Mouse (Mus musculus): Measurements from ENCODE around the gene Map3k14. TPM values are rescaled to one million over a fixed set of nuclear protein-coding genes. Genes with fewer than 3 reads are reported as not detected.

Map3k14 gene
- polyA plus RNA-seq, 1 experiment from 2014 or later = 4.8 TPM

DNA sequence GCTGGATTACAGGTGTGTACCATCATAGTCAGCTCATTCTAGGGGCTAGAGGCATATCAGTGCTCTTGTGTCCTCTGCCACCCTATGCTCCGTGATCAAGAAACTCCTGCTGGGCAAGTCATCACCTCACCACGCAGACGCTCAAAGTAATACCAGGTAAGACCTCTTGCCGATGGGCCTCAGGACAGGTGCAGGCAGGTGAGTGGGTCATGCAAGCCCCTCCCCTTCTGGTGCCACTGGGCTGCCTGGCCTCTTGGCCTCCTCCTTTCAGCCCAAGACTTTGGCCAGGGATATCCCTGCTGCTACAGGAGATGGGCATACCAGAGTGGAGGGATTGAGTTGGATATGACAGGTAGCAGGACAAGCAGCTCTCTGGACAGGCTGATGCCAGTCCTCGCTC, 48.0 kb downstream of the Map3k14 start:
- no peak overlapping the region for H3K9ac ChIP-seq
- H3K27me3 ChIP-seq = peaks cover 20% of the 10 kb centered on the region
- peaks cover 6% of the 10 kb centered on the region for H3K4me1 ChIP-seq
- no peak for ATAC-seq (ENCODE audit: low FRiP score, low read depth)
- WGBS = 87% methylated on average over 5 of the region's 5 CpGs
- H3K4me2 ChIP-seq (replicated peaks) = no peak overlapping the region
- H3K36me3 ChIP-seq = peaks cover 43% of the 10 kb centered on the region
- no peak overlapping the region for H3K4me3 ChIP-seq
- H3K27ac ChIP-seq = no peak overlapping the region
- no peaks in the 10 kb centered on the region for H3K9me3 ChIP-seq

DNA sequence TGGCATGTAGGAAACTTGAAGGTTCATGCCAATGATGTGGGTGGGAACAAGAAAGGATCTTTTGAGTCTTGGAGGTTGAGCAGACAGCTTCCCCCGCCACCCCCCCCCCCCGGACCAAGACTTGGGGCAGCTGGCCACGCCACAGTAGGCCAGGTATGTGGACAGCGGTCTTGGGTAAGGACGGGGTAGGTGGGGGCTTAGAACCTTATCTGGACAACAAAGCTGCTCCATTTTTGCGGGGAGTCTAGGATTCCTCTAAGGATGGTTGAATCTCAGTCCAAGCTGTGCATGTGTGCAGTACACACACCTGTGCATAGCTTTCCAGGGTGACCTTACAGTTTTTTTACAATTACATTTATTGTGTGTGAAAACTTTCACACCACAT, 48.8 kb downstream of the Map3k14 start:
- H3K4me2 ChIP-seq (replicated peaks) = peak overlapping the region; percentile 95
- no peaks in the 10 kb centered on the region for H3K9me3 ChIP-seq
- ATAC-seq (ENCODE audit: low FRiP score, low read depth) = no peak
- H3K27ac ChIP-seq = no peak overlapping the region
- peak overlapping the region; percentile 47 for H3K4me3 ChIP-seq
- H3K9ac ChIP-seq = peak overlapping the region; percentile 53
- H3K4me1 ChIP-seq = peaks cover 6% of the 10 kb centered on the region
- 21% methylated on average over 6 of the region's 6 CpGs for WGBS
- H3K36me3 ChIP-seq = peaks cover 35% of the 10 kb centered on the region
- H3K27me3 ChIP-seq = peaks cover 20% of the 10 kb centered on the region

GRCm38 (mm10) chr11:103217790-103218516, 49.3 kb downstream of the Map3k14 start, which contains the start of gene Spata32:
Spata32 (minus strand) TSS chr11:103218432.
- H3K36me3 ChIP-seq = peaks cover 31% of the 10 kb centered on the region
- H3K4me1 ChIP-seq = peaks cover 6% of the 10 kb centered on the region
- H3K4me3 ChIP-seq = peak within 1 kb of the TSS; percentile 47
- peak within 1 kb of the TSS; percentile 53 for H3K9ac ChIP-seq
- 1% methylated on average over 45 of the region's 45 CpGs for WGBS
- H3K27ac ChIP-seq = no peak within 1 kb of the TSS
- no peaks in the 10 kb centered on the region for H3K9me3 ChIP-seq
- peak within 1 kb of the TSS; percentile 95 for H3K4me2 ChIP-seq (replicated peaks)
- peak; percentile 82 for ATAC-seq (ENCODE audit: low FRiP score, low read depth)
- H3K27me3 ChIP-seq = peaks cover 20% of the 10 kb centered on the region

DNA sequence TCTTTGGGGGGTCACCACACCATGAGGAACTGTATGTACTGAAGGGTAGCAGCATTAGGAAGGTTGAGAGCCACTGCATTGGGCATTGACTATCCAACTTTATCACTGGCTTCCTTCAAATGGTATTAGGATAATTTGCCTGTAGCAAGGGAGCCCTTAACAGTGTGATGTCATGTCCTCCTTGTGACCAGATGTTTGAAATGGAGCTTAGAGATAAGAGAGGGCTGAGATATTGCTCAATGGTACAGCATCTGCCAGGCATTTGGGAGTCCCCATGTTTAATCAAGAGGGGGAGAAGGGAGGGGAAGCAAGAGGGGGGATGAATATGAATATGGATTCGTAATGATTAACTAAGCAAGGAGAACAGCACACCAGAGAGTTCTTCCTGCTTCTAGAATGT, 51.9 kb downstream of the Map3k14 start:
- Histone ChIP-seq H3K9ac (no peak overlapping the region), H3K27me3 (peaks cover 20% of the 10 kb centered on the region), H3K27ac (no peak overlapping the region), H3K4me1 (peaks cover 6% of the 10 kb centered on the region), H3K4me2 (replicated peaks) (no peak overlapping the region), H3K9me3 (no peaks in the 10 kb centered on the region), H3K36me3 (peaks cover 12% of the 10 kb centered on the region), H3K4me3 (no peak overlapping the region)
- 74% methylated on average over 1 of the region's 1 CpGs for WGBS
- no peak for ATAC-seq (ENCODE audit: low FRiP score, low read depth)

DNA sequence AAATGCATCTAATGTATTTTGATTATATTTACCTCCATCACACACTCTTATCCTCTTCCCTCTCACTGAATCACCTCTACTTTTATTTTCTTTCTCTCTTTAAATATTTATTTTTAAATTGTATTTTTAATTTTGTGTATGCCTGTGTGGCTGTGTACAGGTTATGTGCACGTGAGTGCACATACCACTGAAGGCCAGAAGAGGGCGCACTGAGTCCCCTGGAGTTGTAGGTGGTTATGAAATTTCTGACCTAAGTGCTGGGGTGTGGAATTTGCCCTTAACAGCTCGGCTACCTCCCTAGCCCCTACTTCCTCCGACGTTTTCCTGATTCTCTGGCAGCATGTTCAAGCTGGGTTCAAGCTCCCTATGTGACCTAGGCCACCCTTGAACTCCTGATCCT, 53.6 kb downstream of the Map3k14 start:
- Histone ChIP-seq H3K4me3 (no peak overlapping the region), H3K27ac (no peak overlapping the region), H3K27me3 (peaks cover 13% of the 10 kb centered on the region), H3K9me3 (no peaks in the 10 kb centered on the region), H3K36me3 (no peaks in the 10 kb centered on the region), H3K4me1 (peaks cover 6% of the 10 kb centered on the region), H3K4me2 (replicated peaks) (no peak overlapping the region), H3K9ac (no peak overlapping the region)
- whole genome bisulfite sequencing = 82% methylated on average over 5 of the region's 5 CpGs
- ATAC-seq (ENCODE audit: low FRiP score, low read depth) = no peak

DNA sequence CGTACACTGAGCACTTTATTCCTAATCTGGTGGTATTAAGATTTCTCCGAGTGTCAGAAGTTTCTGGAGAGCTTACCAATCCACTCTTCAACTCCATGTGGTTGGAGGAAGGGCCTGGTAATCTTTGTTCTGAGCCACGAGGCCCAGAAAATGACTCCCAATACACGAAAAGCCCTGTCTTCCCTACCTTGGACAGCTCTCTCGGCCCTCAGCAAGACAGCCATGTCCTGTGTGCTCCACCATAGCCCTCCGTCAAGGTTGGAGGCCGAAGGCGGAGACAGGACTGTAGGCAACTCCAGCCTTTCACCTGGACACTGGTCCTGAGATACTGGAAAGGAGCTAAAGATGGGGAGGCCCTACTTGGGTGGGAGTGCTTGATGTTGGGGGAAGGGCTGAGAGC, 57.0 kb downstream of the Map3k14 start:
- no peaks in the 10 kb centered on the region for H3K36me3 ChIP-seq
- 68% methylated on average over 8 of the region's 8 CpGs for WGBS
- no peak overlapping the region for H3K4me2 ChIP-seq (replicated peaks)
- no peak overlapping the region for H3K4me3 ChIP-seq
- H3K9ac ChIP-seq = no peak overlapping the region
- H3K4me1 ChIP-seq = no peaks in the 10 kb centered on the region
- ATAC-seq (ENCODE audit: low FRiP score, low read depth) = no peak
- H3K9me3 ChIP-seq = no peaks in the 10 kb centered on the region
- H3K27me3 ChIP-seq = no peaks in the 10 kb centered on the region
- no peak overlapping the region for H3K27ac ChIP-seq

GRCm38 (mm10) chr11:103208458-103208857, 58.8 kb downstream of the Map3k14 start, which contains the start of gene 1700023F06Rik:
1700023F06Rik (minus strand) TSS chr11:103208558.
- H3K4me3 ChIP-seq = no peak within 1 kb of the TSS
- no peaks in the 10 kb centered on the region for H3K36me3 ChIP-seq
- no peak for ATAC-seq (ENCODE audit: low FRiP score, low read depth)
- no peaks in the 10 kb centered on the region for H3K27me3 ChIP-seq
- no peak within 1 kb of the TSS for H3K4me2 ChIP-seq (replicated peaks)
- no peaks in the 10 kb centered on the region for H3K9me3 ChIP-seq
- WGBS = 83% methylated on average over 3 of the region's 3 CpGs
- H3K9ac ChIP-seq = no peak within 1 kb of the TSS
- no peaks in the 10 kb centered on the region for H3K4me1 ChIP-seq
- H3K27ac ChIP-seq = no peak within 1 kb of the TSS

DNA sequence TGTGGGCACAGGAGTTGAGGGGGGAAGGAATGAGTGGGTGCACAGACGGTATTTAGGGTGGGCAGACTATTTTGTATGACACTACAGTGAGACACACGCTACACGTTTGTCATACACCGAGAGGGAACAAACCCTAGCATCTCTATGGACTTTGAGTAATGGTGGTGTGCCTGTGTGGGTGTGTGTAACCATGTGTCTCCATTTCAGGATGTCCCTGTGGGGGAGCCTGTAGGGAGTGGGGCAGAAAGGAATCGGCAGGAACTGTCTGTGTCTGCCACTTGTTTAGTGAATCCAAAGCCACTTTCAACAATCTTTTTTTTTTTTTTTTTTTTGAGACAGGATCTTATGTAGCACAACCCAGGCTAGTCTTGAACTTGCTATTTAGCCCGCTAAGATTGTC, 61.1 kb downstream of the Map3k14 start:
- H3K4me3 ChIP-seq = no peak overlapping the region
- no peak overlapping the region for H3K27ac ChIP-seq
- 87% methylated on average over 6 of the region's 6 CpGs for WGBS
- H3K9ac ChIP-seq = no peak overlapping the region
- peaks cover 8% of the 10 kb centered on the region for H3K4me1 ChIP-seq
- no peak for ATAC-seq (ENCODE audit: low FRiP score, low read depth)
- no peak overlapping the region for H3K4me2 ChIP-seq (replicated peaks)
- H3K27me3 ChIP-seq = peaks cover 9% of the 10 kb centered on the region
- no peaks in the 10 kb centered on the region for H3K9me3 ChIP-seq
- H3K36me3 ChIP-seq = no peaks in the 10 kb centered on the region

GRCm38 (mm10) chr11:103202376-103202775, 64.9 kb downstream of the Map3k14 start:
- Histone ChIP-seq H3K36me3 (no peaks in the 10 kb centered on the region), H3K4me1 (peaks cover 30% of the 10 kb centered on the region), H3K4me3 (no peak overlapping the region), H3K27me3 (peaks cover 47% of the 10 kb centered on the region), H3K9me3 (no peaks in the 10 kb centered on the region), H3K9ac (no peak overlapping the region), H3K4me2 (replicated peaks) (no peak overlapping the region), H3K27ac (no peak overlapping the region)
- ATAC-seq (ENCODE audit: low FRiP score, low read depth) = no peak

DNA sequence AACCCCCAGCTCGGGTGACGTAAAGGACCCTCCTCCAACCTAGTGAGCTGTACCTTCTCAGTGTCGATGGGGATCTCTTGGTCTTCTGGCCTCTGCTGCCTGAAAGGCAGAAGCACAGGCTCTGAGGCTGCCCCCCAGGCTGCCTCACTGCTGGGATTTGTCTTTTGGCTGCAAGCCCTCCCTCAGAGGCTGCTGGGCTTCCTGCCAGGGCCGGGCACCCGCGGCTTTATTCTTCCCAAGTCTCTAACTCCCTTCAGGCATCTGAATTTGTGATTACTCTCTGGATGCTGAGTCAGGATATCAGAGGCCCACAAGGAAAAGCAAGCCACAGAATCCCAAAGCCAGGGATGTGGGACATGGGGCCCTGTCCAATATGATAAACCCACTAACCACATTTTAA, 65.6 kb downstream of the Map3k14 start:
- peaks cover 54% of the 10 kb centered on the region for H3K27me3 ChIP-seq
- no peaks in the 10 kb centered on the region for H3K9me3 ChIP-seq
- H3K4me3 ChIP-seq = no peak overlapping the region
- no peak overlapping the region for H3K9ac ChIP-seq
- no peak overlapping the region for H3K27ac ChIP-seq
- 15% methylated on average over 6 of the region's 6 CpGs for WGBS
- H3K4me2 ChIP-seq (replicated peaks) = no peak overlapping the region
- H3K4me1 ChIP-seq = peaks cover 30% of the 10 kb centered on the region
- no peaks in the 10 kb centered on the region for H3K36me3 ChIP-seq
- peak; percentile 52; the same call in 1 of the 2 replicates for ATAC-seq (ENCODE audit: low FRiP score, low read depth)

- ATAC-seq (ENCODE audit: low FRiP score, low read depth) = peak; percentile 43; the same call in 1 of the 2 replicates
- H3K27ac ChIP-seq = no peak overlapping the region
Measured at GRCm38 (mm10) chr11:103198911-103199803, 68.1 kb downstream of the Map3k14 start.

GRCm38 (mm10) chr11:103198339-103198738, 68.9 kb downstream of the Map3k14 start:
- H3K4me3 ChIP-seq = peak overlapping the region; percentile 50
- 4% methylated on average over 16 of the region's 16 CpGs for WGBS

More at GRCm38 (mm10) chr11:103198911-103199803, 68.1 kb downstream of the Map3k14 start:
- Histone ChIP-seq H3K9me3 (no peaks in the 10 kb centered on the region), H3K4me2 (replicated peaks) (peak overlapping the region; percentile 86), H3K9ac (peak overlapping the region; percentile 54), H3K4me3 (peak overlapping the region; percentile 50), H3K27me3 (peaks cover 79% of the 10 kb centered on the region), H3K36me3 (no peaks in the 10 kb centered on the region), H3K4me1 (peaks cover 30% of the 10 kb centered on the region)
- WGBS = under 1% methylated on average over 55 of the region's 59 CpGs

More at GRCm38 (mm10) chr11:103198339-103198738, 68.9 kb downstream of the Map3k14 start:
- no peaks in the 10 kb centered on the region for H3K9me3 ChIP-seq
- peak overlapping the region; percentile 43; the same call in 1 of the 2 replicates for H3K9ac ChIP-seq
- H3K27me3 ChIP-seq = peaks cover 88% of the 10 kb centered on the region
- ATAC-seq (ENCODE audit: low FRiP score, low read depth) = no peak
- peaks cover 30% of the 10 kb centered on the region for H3K4me1 ChIP-seq
- H3K36me3 ChIP-seq = no peaks in the 10 kb centered on the region
- H3K27ac ChIP-seq = no peak overlapping the region
- peak overlapping the region; percentile 86 for H3K4me2 ChIP-seq (replicated peaks)
